Mouse (Mus musculus) ES-Bruce4 (cell line): ENCODE data around the gene Tmem88b. TPM values are rescaled to one million over a fixed set of nuclear protein-coding genes. Genes with fewer than 3 reads are reported as not detected.

Source experiments
- H3K27ac ChIP-seq: 2 replicates; pipeline ENCODE4 v1.5.1; 2012; ENCODE audit warnings: low read length, inconsistent platforms; ENCODE audit not compliant: insufficient read depth
- H3K27me3 ChIP-seq: 2 replicates; pipeline ENCODE4 v1.6.1; 2012; ENCODE audit warnings: mild to moderate bottlenecking, low read length, inconsistent platforms; ENCODE audit not compliant: control insufficient read depth, poor library complexity, insufficient read depth, severe bottlenecking
- H3K36me3 ChIP-seq: 2 replicates; pipeline ENCODE4 v1.6.1; 2012; ENCODE audit warnings: inconsistent platforms, mild to moderate bottlenecking, low read length, moderate library complexity; ENCODE audit not compliant: control insufficient read depth, poor library complexity, insufficient read depth, severe bottlenecking
- H3K4me1 ChIP-seq: one replicate; pipeline ENCODE4 v1.8.1; 2011; ENCODE audit warnings: low read length; ENCODE audit not compliant: control insufficient read depth, insufficient read depth
- H3K4me3 ChIP-seq: 2 replicates; pipeline ENCODE4 v1.5.1; 2011; ENCODE audit warnings: low read depth, mild to moderate bottlenecking, low read length
- H3K9ac ChIP-seq: 2 replicates; pipeline ENCODE4 v1.6.1; 2012; ENCODE audit warnings: low read depth, mild to moderate bottlenecking, inconsistent platforms; ENCODE audit not compliant: poor library complexity, severe bottlenecking
- H3K9me3 ChIP-seq: replicated peaks from 2 replicates; pipeline ENCODE4 v1.6.1; 2012; ENCODE audit warnings: mild to moderate bottlenecking, low read length, inconsistent platforms; ENCODE audit not compliant: control insufficient read depth, poor library complexity, insufficient read depth, severe bottlenecking
- CTCF ChIP-seq: IDR thresholded peaks from one replicate; pipeline ENCODE4 v1.8.1; 2011; ENCODE audit warnings: low read depth, low read length
- EP300 ChIP-seq: IDR thresholded peaks from 2 replicates; pipeline ENCODE4 v1.6.1; 2011; ENCODE audit warnings: low read depth, low read length; ENCODE audit not compliant: insufficient read depth
- POLR2A ChIP-seq: IDR thresholded peaks from one replicate; pipeline ENCODE4 v1.8.1; 2011; ENCODE audit warnings: low read length; ENCODE audit not compliant: insufficient read depth
- polyA plus RNA-seq: library from polyadenylated mRNA; stranded (reverse); fragments of >200 nt; gene quantifications from 2 replicates; pipeline ENCODE4 v1.2.4, GENCODE M21; 2011; ENCODE audit warnings: low read depth; ENCODE audit not compliant: missing spikeins, insufficient read depth, insufficient read length

Gene Tmem88b
- polyA plus RNA-seq = 0.26 and 0.40 TPM in 2 replicates

- Histone ChIP-seq H3K9ac (peak within 1 kb of the TSS; percentile 59; the same call in 1 of the 2 replicates), H3K27me3 (no peaks in the 10 kb centered on the region), H3K9me3 (no peaks in the 10 kb centered on the region), H3K4me1 (no peaks in the 10 kb centered on the region), H3K4me3 (no peak within 1 kb of the TSS), H3K27ac (no peak within 1 kb of the TSS), H3K36me3 (no peaks in the 10 kb centered on the region)
- TF ChIP-seq POLR2A (no peak), CTCF (no peak), EP300 (no peak)
Measured at GRCm38 (mm10) chr4:155785819-155786218, at the start of gene Tmem88b. Tmem88b (minus strand) TSS chr4:155785874.

GRCm38 (mm10) chr4:155833836-155834235, 48.2 kb upstream of the Tmem88b start:
- TF ChIP-seq CTCF (peak; percentile 67), POLR2A (no peak)
- H3K4me3 ChIP-seq = no peak overlapping the region

GRCm38 (mm10) chr4:155833234-155833633, 47.6 kb upstream of the Tmem88b start:
- Histone ChIP-seq H3K27ac (no peak overlapping the region), H3K4me1 (peaks cover 2% of the 10 kb centered on the region), H3K9ac (no peak overlapping the region), H3K36me3 (0 out of 2 replicates have a peak, but pooled peaks cover 2% of the 10 kb centered on the region), H3K27me3 (no peaks in the 10 kb centered on the region), H3K4me3 (no peak overlapping the region), H3K9me3 (no peaks in the 10 kb centered on the region)
- TF ChIP-seq EP300 (no peak), CTCF (no peak)

More at GRCm38 (mm10) chr4:155833836-155834235, 48.2 kb upstream of the Tmem88b start:
- Histone ChIP-seq H3K27ac (no peak overlapping the region), H3K4me1 (peaks cover 2% of the 10 kb centered on the region), H3K36me3 (0 out of 2 replicates have a peak, but pooled peaks cover 2% of the 10 kb centered on the region), H3K27me3 (no peaks in the 10 kb centered on the region), H3K9ac (no peak overlapping the region), H3K9me3 (no peaks in the 10 kb centered on the region)

- H3K27ac ChIP-seq = no peak overlapping the region
- H3K36me3 ChIP-seq = 0 out of 2 replicates have a peak, but pooled peaks cover 2% of the 10 kb centered on the region
- no peaks in the 10 kb centered on the region for H3K27me3 ChIP-seq
- peak overlapping the region; percentile 88 for H3K4me3 ChIP-seq
- no peaks in the 10 kb centered on the region for H3K9me3 ChIP-seq
- no peak for TF ChIP-seq EP300
- TF ChIP-seq POLR2A = no peak
- no peak for TF ChIP-seq CTCF
- peak overlapping the region; percentile 74 for H3K9ac ChIP-seq
- H3K4me1 ChIP-seq = peaks cover 2% of the 10 kb centered on the region
Measured at GRCm38 (mm10) chr4:155832321-155832720, 46.6 kb upstream of the Tmem88b start.

- Histone ChIP-seq H3K4me1 (peaks cover 2% of the 10 kb centered on the region), H3K27ac (0 out of 2 replicates have a peak overlapping the region, but pooled peaks have one; percentile 20), H3K4me3 (peak overlapping the region; percentile 88), H3K9me3 (no peaks in the 10 kb centered on the region), H3K27me3 (no peaks in the 10 kb centered on the region), H3K9ac (peak overlapping the region; percentile 74), H3K36me3 (0 out of 2 replicates have a peak, but pooled peaks cover 2% of the 10 kb centered on the region)
- TF ChIP-seq EP300 = no peak
- no peak for TF ChIP-seq CTCF
- no peak for TF ChIP-seq POLR2A
Measured at GRCm38 (mm10) chr4:155831831-155832230, 46.2 kb upstream of the Tmem88b start.

GRCm38 (mm10) chr4:155831205-155831766, 45.6 kb upstream of the Tmem88b start, which contains the start of gene Aurkaip1:
Aurkaip1 (plus strand) TSS chr4:155831272.
- peak within 1 kb of the TSS; percentile 74 for H3K9ac ChIP-seq
- peaks cover 4% of the 10 kb centered on the region; the same call in 1 of the 2 replicates for H3K36me3 ChIP-seq
- peak within 1 kb of the TSS; percentile 88 for H3K4me3 ChIP-seq
- TF ChIP-seq CTCF (peak; percentile 93), POLR2A (peak; percentile 83), EP300 (no peak; the same call in 1 of the 2 replicates)
- H3K4me1 ChIP-seq = peaks cover 2% of the 10 kb centered on the region
- H3K27me3 ChIP-seq = no peaks in the 10 kb centered on the region
- peak within 1 kb of the TSS; percentile 47 for H3K27ac ChIP-seq
- no peaks in the 10 kb centered on the region for H3K9me3 ChIP-seq
